Mouse (Mus musculus) midbrain, embryonic 10.5 days (tissue): Measurements from ENCODE around the gene Wdr34. TPM values are rescaled to one million over a fixed set of nuclear protein-coding genes. Genes with fewer than 3 reads are reported as not detected.
A peak's percentile ranks its signal among the peaks of the same experiment; 100 is the strongest.

Experiments
- DNase-seq: peaks from one replicate; pipeline ENCODE4 v3.0.0-alpha.2; 2017; ENCODE audit warnings: low spot score
- H3K27ac ChIP-seq: fragments of 300-500 bp; sonication (generic); replicated peaks from 2 replicates; pipeline ENCODE4 v1.5.1; 2016; ENCODE audit warnings: mild to moderate bottlenecking
- H3K27me3 ChIP-seq: fragments of 300-500 bp; sonication (generic); 2 replicates; pipeline ENCODE4 v1.6.1; 2016; ENCODE audit warnings: low read depth, mild to moderate bottlenecking; ENCODE audit not compliant: poor library complexity, severe bottlenecking
- H3K36me3 ChIP-seq: fragments of 300-500 bp; sonication (generic); 2 replicates; pipeline ENCODE4 v1.6.1; 2016; ENCODE audit warnings: mild to moderate bottlenecking, moderate library complexity
- H3K4me1 ChIP-seq: fragments of 300-500 bp; sonication (generic); 2 replicates; pipeline ENCODE4 v1.6.1; 2016
- H3K4me3 ChIP-seq: fragments of 300-500 bp; sonication (generic); 2 replicates; pipeline ENCODE4 v1.5.1; 2016; ENCODE audit warnings: mild to moderate bottlenecking, moderate library complexity
- H3K9me3 ChIP-seq: fragments of 300-500 bp; sonication (generic); replicated peaks from 2 replicates; pipeline ENCODE4 v1.6.1; 2016; ENCODE audit warnings: mild to moderate bottlenecking
- WGBS: fragments of 180-500 bp; shearing (Covaris S2); methylation state at CpG from one replicate; pipeline ENCODE4 v1.1.7; 2016; 5-methylcytosine and 5-hydroxymethylcytosine counted together
- polyA plus RNA-seq: library from polyadenylated mRNA; unstranded; fragments of >200 nt; fragmentation: Nextera tagmentation; extraction: Ambion mirVana; gene quantifications from 2 replicates; pipeline ENCODE4 v1.2.1, GENCODE M21; 2016

Gene Wdr34
- polyA plus RNA-seq, 1 experiment from 2014 or later: 26.6 TPM

DNA sequence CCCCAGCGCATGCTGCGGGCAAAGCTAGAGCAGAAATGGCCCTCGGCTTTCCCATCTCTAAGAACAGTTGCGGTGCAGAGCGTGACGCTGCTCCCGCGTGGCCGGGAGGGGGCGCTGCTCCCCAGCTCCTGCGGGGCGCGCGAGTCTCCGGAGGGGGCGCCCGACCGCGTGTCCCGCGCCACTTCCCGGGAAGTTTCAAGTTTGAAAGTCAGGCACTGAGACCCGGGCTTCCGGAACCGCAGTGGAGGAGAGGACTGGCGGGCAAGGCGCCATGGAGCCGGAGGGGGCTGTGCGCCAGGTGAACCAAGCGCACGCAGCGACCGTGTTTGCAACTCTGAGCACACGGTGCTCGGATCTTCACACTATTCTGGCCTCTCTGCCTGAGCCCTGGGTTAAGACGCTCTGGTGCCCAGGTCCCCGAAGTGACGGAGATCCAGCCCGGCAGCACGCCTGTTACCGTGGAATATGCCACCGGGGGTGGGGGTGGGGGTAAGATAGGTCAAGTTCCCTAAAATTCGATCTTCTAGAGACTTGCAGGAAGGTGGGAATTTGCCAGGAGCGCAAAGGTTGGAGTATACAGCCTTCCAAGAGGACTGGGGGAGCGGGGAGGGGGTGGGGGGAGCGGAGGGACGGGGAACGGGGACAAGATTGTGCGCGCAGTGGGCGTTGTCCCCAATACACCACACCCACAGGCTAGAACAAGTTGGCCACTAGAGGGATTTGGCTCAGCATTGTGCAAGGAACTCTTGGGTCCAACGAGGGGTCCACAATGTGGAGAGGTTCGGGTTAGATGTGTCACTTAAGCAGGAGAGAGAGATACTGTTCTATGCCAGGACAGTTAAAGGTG lies 29.0 kb upstream of the Wdr34 start, which contains the start of gene Pkn3:
Gene Pkn3, plus strand, starts transcription at position 183 of the 847 bp plus-strand sequence.
- Histone ChIP-seq H3K4me1 (peaks cover 25% of the 10 kb centered on the region), H3K9me3 (no peaks in the 10 kb centered on the region), H3K4me3 (peak within 1 kb of the TSS; percentile 69), H3K27me3 (no peaks in the 10 kb centered on the region), H3K27ac (peak within 1 kb of the TSS; percentile 89), H3K36me3 (peaks cover 29% of the 10 kb centered on the region)
- 2% methylated on average over 53 of the region's 53 CpGs for WGBS
- peak; percentile 89 for DNase-seq

DNA sequence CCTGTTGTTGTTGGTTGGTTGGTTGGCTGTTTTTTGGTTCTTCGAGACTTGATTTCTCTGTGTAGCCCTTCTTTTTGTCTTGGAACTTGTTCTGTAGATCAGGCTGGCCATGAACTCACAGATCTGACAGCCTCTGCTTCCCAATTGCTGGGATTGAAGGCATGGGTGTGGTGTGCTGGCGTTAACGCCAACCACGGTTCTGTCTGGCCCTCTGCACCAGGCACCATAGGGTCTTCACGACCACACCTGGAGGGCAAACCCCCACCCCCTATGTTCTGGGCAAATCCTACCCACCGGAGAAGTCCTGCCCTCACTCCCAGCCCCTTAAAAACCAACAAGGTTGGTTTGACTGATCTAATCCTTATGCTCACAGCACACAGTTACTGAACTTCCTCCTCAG lies 28.3 kb upstream of the Wdr34 start:
- no peak for DNase-seq
- 73% methylated on average over 6 of the region's 6 CpGs for WGBS
- Histone ChIP-seq H3K4me1 (peaks cover 25% of the 10 kb centered on the region), H3K27me3 (no peaks in the 10 kb centered on the region), H3K27ac (peak overlapping the region; percentile 89; the same call in 1 of the 2 replicates), H3K36me3 (peaks cover 36% of the 10 kb centered on the region), H3K4me3 (peak overlapping the region; percentile 69), H3K9me3 (no peaks in the 10 kb centered on the region)

DNA sequence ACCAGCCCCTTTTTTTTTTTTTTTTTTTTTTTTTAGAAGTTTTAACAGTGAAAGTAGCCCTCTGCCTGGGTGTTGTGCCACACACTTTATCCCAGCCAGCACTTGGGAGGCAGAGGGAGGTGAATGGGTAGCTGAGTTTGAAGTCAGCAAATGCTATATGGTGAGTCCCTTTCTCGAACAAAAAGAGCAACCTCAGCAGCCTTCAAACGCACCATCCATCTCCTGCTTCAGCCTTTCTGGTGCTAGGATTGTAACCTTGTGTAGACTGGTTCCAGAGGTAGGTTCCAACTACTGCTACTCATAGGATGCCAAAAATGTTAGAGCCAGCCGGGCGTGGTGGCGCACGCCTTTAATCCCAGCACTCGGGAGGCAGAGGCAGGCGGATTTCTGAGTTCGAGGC lies 27.8 kb upstream of the Wdr34 start:
- no peaks in the 10 kb centered on the region for H3K9me3 ChIP-seq
- H3K27ac ChIP-seq: no peak overlapping the region
- H3K27me3 ChIP-seq: no peaks in the 10 kb centered on the region
- DNase-seq: no peak
- 90% methylated on average over 9 of the region's 9 CpGs for WGBS
- no peak overlapping the region for H3K4me3 ChIP-seq
- peaks cover 25% of the 10 kb centered on the region for H3K4me1 ChIP-seq
- peaks cover 39% of the 10 kb centered on the region for H3K36me3 ChIP-seq

DNA sequence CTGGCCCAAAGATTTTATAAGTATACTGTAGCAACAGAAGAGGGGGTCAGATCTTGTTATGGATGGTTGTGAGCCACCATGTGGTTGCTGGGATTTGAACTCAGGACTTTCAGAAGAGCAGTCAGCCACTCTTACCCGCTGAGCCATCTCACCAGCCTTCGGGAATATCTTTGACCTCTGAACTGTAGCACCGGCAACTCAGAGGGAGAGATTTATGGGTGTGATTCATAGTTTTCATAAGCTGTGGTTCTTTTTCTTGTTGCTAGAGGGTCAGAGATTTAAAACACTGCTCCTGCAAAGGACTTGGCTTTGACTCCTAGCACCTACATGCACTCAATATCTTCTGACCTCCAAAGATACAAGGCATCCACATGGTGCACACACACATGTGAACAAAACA lies 26.9 kb upstream of the Wdr34 start:
- Histone ChIP-seq H3K4me1 (peaks cover 25% of the 10 kb centered on the region), H3K27me3 (no peaks in the 10 kb centered on the region), H3K9me3 (no peaks in the 10 kb centered on the region), H3K4me3 (no peak overlapping the region), H3K36me3 (peaks cover 38% of the 10 kb centered on the region), H3K27ac (no peak overlapping the region)
- 93% methylated on average over 3 of the region's 3 CpGs for WGBS
- no peak for DNase-seq

DNA sequence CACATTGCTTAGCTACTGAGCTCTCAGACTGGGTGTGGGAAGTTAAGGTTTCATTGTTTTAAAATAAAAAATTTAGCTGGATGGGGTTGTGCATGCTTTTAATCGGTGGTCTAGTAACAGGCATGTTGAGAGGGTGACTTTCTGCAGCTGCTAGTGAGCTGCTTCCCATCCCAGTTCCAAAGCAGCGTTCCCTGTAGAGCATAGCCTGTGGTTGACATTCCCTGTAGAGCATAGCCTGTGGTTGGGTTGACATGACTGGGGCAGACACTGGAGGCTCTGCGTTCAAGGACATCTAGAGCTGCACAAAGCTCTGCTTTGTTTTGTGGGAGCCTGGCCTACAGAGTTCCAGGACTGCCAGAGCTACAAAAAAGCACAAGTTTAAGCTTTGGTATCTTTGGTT lies 24.6 kb upstream of the Wdr34 start:
- peaks cover 59% of the 10 kb centered on the region for H3K36me3 ChIP-seq
- H3K4me1 ChIP-seq: peaks cover 17% of the 10 kb centered on the region
- no peak overlapping the region for H3K4me3 ChIP-seq
- no peaks in the 10 kb centered on the region for H3K9me3 ChIP-seq
- WGBS: 82% methylated on average over 3 of the region's 3 CpGs
- H3K27me3 ChIP-seq: no peaks in the 10 kb centered on the region
- DNase-seq: no peak
- no peak overlapping the region for H3K27ac ChIP-seq

DNA sequence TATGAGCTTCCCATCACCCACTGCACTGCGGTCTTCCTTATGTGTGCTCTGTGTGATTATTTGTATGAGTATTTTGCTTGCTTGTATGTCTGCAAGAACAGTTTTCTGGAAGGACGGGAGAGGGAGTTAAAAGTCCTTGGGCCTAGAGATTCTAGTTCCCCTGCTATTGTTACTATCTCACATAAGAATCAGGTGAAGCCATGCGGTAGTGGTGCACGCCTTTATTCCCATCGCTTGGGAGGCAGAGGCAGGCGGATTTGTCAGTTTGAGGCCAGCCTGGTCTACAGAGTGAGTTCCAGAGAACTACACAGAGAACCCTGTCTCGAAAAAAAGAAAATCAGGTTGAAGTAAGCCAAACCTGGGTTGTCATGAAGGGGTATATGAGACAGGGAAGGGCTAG lies 24.2 kb upstream of the Wdr34 start:
- Histone ChIP-seq H3K4me1 (peaks cover 17% of the 10 kb centered on the region), H3K36me3 (peaks cover 64% of the 10 kb centered on the region), H3K27ac (no peak overlapping the region), H3K27me3 (no peaks in the 10 kb centered on the region), H3K9me3 (no peaks in the 10 kb centered on the region), H3K4me3 (no peak overlapping the region)
- no peak for DNase-seq
- WGBS: 81% methylated on average over 7 of the region's 7 CpGs

DNA sequence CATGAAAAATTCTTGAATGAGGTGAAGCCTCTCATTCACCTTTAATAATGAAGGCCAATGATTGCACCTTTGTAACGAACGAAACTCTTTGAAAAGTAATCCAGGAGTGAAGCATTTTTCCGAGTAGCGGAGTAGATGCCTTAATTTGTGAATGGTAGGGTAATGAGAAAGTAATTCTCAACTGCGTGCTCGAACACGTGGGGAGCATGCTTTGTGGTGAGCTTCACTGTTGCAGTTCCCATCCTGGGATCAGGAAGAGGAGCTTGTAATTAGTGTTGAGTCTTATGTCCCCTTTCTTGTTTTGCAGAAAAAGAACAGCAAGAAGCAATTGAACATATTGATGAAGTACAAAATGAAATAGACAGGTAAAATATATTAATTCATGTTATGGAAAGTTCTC lies 19.3 kb upstream of the Wdr34 start:
- Histone ChIP-seq H3K27me3 (no peaks in the 10 kb centered on the region), H3K9me3 (no peaks in the 10 kb centered on the region), H3K4me3 (peak overlapping the region; percentile 100), H3K27ac (peak overlapping the region; percentile 100), H3K4me1 (peaks cover 42% of the 10 kb centered on the region), H3K36me3 (peaks cover 48% of the 10 kb centered on the region)
- DNase-seq: no peak
- WGBS: 52% methylated on average over 7 of the region's 7 CpGs

DNA sequence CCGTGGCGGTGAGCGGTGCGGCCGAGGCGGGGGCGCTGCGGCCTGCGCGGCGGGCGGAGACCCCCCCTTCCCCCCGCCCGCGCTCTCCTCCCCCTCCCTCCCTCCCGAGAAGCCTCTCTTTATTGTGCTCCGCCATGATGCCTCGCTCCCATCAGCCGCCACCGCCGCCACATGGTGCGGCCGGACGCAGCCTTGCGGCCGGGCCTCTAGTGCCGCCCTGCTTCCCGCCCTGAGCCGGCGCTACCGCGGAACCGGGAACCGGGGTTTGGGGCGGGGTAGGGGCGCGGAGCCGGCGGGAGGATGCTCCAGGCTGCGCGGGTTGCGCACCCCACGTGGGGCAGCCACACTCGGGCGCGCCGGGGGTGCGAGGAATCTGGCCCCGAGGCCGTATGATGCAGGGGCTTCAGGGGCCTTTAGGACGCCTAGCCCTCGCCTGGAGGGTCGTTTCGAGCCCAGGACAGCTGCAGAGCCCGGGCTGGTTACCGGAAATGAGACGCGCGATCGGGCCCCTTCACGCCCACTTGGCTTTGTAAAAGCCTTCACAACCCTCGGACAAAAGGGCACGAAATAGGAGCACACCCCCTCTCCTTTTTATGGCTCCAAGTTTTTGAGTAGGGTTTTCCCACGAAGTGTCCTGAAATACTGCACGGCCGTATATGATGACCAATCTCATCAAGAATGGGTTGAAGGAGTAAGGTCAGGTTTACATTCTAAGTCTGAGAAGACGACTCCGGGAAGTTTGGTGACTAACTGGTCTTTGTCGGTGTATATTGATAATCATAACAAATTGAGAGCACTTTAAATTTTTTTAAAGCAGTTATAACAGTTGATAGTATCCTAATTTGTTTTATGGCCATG lies 18.6 kb upstream of the Wdr34 start:
- H3K27ac ChIP-seq: peak overlapping the region; percentile 100
- H3K36me3 ChIP-seq: peaks cover 41% of the 10 kb centered on the region
- H3K4me1 ChIP-seq: peaks cover 48% of the 10 kb centered on the region
- under 1% methylated on average over 62 of the region's 69 CpGs for WGBS
- DNase-seq: peak; percentile 73
- peak overlapping the region; percentile 100 for H3K4me3 ChIP-seq
- no peaks in the 10 kb centered on the region for H3K27me3 ChIP-seq
- H3K9me3 ChIP-seq: no peaks in the 10 kb centered on the region

DNA sequence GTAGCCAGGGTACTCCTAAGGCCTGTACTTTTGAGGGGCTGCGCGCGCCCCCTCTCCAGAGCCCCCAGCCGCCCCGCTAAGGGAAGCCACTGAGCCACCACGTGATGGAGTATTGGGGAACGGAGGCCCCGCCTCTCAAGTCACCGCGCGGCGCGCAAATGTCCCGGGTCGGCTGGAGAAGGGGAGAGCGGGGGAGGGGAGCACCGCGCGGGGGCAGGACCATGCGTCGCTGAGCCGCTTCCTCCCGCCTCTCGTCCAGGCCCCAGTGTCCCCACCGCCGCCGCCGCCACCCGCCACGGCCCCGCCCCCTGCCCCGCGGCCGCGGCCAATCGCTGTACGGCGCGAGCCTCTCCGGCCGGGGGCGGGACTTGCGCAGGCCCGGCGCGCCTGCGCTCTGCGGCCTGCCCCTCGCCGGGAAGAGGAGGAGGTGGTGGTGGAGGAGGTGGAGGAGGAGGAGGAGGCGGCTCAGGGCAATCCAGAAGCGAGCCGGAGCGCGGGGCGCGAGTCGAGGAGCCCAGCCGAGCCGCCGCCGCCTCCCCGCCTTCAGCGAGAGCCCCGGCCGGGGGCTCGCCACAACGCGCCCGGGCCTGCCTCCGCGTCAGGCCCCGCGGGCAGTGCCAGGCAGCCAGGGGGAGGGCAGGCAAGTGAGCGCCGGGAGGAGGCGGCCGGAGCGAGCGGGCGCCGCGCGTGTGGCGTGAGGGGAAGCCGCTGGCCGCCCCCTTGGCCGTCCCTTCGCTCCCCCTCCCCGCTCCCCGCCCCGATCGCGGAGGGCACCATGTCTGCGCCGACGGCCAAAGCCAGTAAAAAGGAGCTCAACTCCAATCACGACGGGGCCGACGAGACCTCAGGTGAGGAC lies 17.6 kb upstream of the Wdr34 start:
- peaks cover 55% of the 10 kb centered on the region for H3K4me1 ChIP-seq

GRCm38 (mm10) chr2:30064298-30064697 lies 15.6 kb upstream of the Wdr34 start:
- H3K4me3 ChIP-seq: peak overlapping the region; percentile 71
- DNase-seq: no peak
- no peaks in the 10 kb centered on the region for H3K27me3 ChIP-seq
- 54% methylated on average over 3 of the region's 3 CpGs for WGBS
- H3K4me1 ChIP-seq: peaks cover 59% of the 10 kb centered on the region
- H3K36me3 ChIP-seq: peaks cover 18% of the 10 kb centered on the region
- H3K9me3 ChIP-seq: no peaks in the 10 kb centered on the region
- peak overlapping the region; percentile 38; the same call in 1 of the 2 replicates for H3K27ac ChIP-seq

More for the DNA sequence above, 17.6 kb upstream of the Wdr34 start:
- H3K27ac ChIP-seq: peak overlapping the region; percentile 100
- DNase-seq: peak; percentile 98
- WGBS: under 1% methylated on average over 78 of the region's 101 CpGs
- H3K9me3 ChIP-seq: no peaks in the 10 kb centered on the region
- H3K36me3 ChIP-seq: peaks cover 34% of the 10 kb centered on the region
- peak overlapping the region; percentile 100 for H3K4me3 ChIP-seq
- no peaks in the 10 kb centered on the region for H3K27me3 ChIP-seq

DNA sequence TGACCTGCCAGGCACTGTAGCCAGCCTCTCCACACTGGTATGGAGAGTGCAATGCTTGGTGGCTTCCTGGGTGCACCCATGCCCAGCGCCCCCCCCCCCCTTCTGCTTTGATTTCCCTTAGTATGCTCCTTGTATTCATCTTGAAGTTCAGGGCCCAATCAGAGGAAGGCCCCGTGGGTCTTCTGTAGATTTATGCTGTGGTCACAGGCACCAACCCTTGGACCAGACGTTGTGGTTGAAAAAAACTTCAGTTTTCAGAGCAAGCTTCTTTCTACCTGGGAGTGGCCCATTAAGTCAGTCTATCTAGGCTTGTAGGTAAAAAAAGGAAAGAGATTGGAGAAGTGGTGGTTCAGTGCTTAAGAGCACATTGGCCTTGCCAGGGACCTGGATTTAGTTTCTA lies 15.1 kb upstream of the Wdr34 start:
- peak overlapping the region; percentile 95 for H3K27ac ChIP-seq
- H3K36me3 ChIP-seq: peaks cover 13% of the 10 kb centered on the region
- no peak for DNase-seq
- H3K4me1 ChIP-seq: peaks cover 60% of the 10 kb centered on the region
- H3K4me3 ChIP-seq: peak overlapping the region; percentile 71
- H3K27me3 ChIP-seq: no peaks in the 10 kb centered on the region
- no peaks in the 10 kb centered on the region for H3K9me3 ChIP-seq
- 12% methylated on average over 3 of the region's 3 CpGs for WGBS

DNA sequence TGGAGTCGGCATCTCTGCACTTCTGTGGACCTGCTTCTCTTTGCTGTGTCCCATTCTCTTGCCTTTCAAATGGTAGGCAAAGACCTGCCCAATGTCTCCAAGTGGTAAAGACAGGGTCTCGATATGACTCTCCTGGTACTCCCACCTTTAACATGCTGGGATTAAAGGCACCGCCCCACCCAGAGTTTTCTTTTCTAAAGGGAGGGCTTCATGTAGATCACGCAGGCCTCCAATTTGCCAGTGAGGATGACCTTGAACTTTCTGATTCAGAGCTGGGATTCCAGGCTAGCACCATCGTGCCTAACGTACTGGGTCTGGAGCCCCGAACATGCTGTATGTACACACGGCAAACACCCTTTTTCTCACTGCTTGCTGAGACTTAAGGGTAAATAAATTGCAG lies 14.6 kb upstream of the Wdr34 start:
- Histone ChIP-seq H3K4me1 (peaks cover 60% of the 10 kb centered on the region), H3K27ac (peak overlapping the region; percentile 95), H3K27me3 (no peaks in the 10 kb centered on the region), H3K9me3 (no peaks in the 10 kb centered on the region), H3K36me3 (peaks cover 8% of the 10 kb centered on the region), H3K4me3 (peak overlapping the region; percentile 71)
- no peak for DNase-seq
- 6% methylated on average over 8 of the region's 8 CpGs for WGBS
